Mouse (Mus musculus) myocyte (in vitro differentiated cells): ENCODE results near the gene Tspan33. TPM values are rescaled to one million over a fixed set of nuclear protein-coding genes. Genes with fewer than 3 reads are reported as not detected.

Source experiments
- H3K27me3 ChIP-seq: one replicate; pipeline ENCODE4 v1.6.1; 2011; ENCODE audit not compliant: control insufficient read depth, insufficient read depth, insufficient read length
- H3K36me3 ChIP-seq: one replicate; pipeline ENCODE4 v1.6.1; 2011; ENCODE audit not compliant: control insufficient read depth, insufficient read depth
- H3K4me2 ChIP-seq: one replicate; pipeline ENCODE4 v1.6.1; 2011; ENCODE audit warnings: low read depth, control low read depth
- H3K4me3 ChIP-seq: one replicate; pipeline ENCODE4 v1.5.1; 2011; ENCODE audit warnings: mild to moderate bottlenecking, control low read depth, moderate library complexity
- H3K79me2 ChIP-seq: one replicate; pipeline ENCODE4 v1.6.1; 2011; ENCODE audit not compliant: control insufficient read depth, insufficient read depth
- H3ac ChIP-seq: one replicate; pipeline ENCODE4 v1.6.1; 2011; ENCODE audit not compliant: control insufficient read depth, insufficient read length
- CEBPB ChIP-seq: IDR thresholded peaks from 2 replicates; pipeline ENCODE4 v1.6.1; 2011; ENCODE audit warnings: mild to moderate bottlenecking, moderate library complexity; ENCODE audit not compliant: poor library complexity, insufficient read depth, severe bottlenecking
- E2F4 ChIP-seq: IDR thresholded peaks from one replicate; pipeline ENCODE4 v1.6.1; 2011; ENCODE audit warnings: mild to moderate bottlenecking, control low read depth, moderate library complexity; ENCODE audit not compliant: insufficient read depth
- MAX ChIP-seq: IDR thresholded peaks from one replicate; pipeline ENCODE4 v1.6.1; 2011; ENCODE audit warnings: low read depth, mild to moderate bottlenecking, control low read depth
- MYOD1 ChIP-seq, 3 experiments: IDR thresholded peaks; one replicate each; pipeline ENCODE4 v1.6.1; 2011; ENCODE audit warnings: control low read depth in 2 of 3, low read depth in 2 of 3, mild to moderate bottlenecking in 2 of 3, moderate library complexity in 1 of 3; ENCODE audit not compliant: insufficient read length in 2 of 3, control insufficient read depth in 1 of 3
- MYOG ChIP-seq, 3 experiments: IDR thresholded peaks; one replicate each; pipeline ENCODE4 v1.6.1; 2011; ENCODE audit warnings: control low read depth in 2 of 3, low read depth in 2 of 3, mild to moderate bottlenecking in 2 of 3; ENCODE audit not compliant: insufficient read length in 2 of 3, control insufficient read depth in 1 of 3, insufficient read depth in 1 of 3
- POLR2A ChIP-seq: IDR thresholded peaks from one replicate; pipeline ENCODE4 v1.6.1; 2011; ENCODE audit warnings: low read depth, mild to moderate bottlenecking, control low read depth, moderate library complexity; ENCODE audit not compliant: insufficient read length
- POLR2AphosphoS2 ChIP-seq: IDR thresholded peaks from one replicate; pipeline ENCODE4 v1.6.1; 2011; ENCODE audit warnings: low read depth, control low read depth; ENCODE audit not compliant: insufficient read length
- REST ChIP-seq: IDR thresholded peaks from one replicate; pipeline ENCODE4 v1.6.1; 2011; ENCODE audit warnings: mild to moderate bottlenecking, control low read depth, moderate library complexity; ENCODE audit not compliant: insufficient read depth, insufficient read length
- SRF ChIP-seq: IDR thresholded peaks from one replicate; pipeline ENCODE4 v1.6.1; 2011; ENCODE audit warnings: low read depth; ENCODE audit not compliant: control insufficient read depth, insufficient read length
- TCF12 ChIP-seq: IDR thresholded peaks from one replicate; pipeline ENCODE4 v1.6.1; 2011; ENCODE audit warnings: mild to moderate bottlenecking, control low read depth; ENCODE audit not compliant: poor library complexity, insufficient read depth, severe bottlenecking
- TCF3 ChIP-seq: IDR thresholded peaks from one replicate; pipeline ENCODE4 v1.6.1; 2011; ENCODE audit warnings: low read depth, control low read depth; ENCODE audit not compliant: insufficient read length
- USF1 ChIP-seq: IDR thresholded peaks from one replicate; pipeline ENCODE4 v1.6.1; 2011; ENCODE audit warnings: low read depth, mild to moderate bottlenecking, control low read depth, moderate library complexity
- polyA plus RNA-seq: library from polyadenylated mRNA; unstranded; fragments of >200 nt; fragmentation: generic; extraction: Trizol; gene quantifications from one replicate; pipeline ENCODE4 v1.2.1, GENCODE M21; 2012; ENCODE audit warnings: missing spikeins

The Tspan33 gene
- polyA plus RNA-seq, 1 experiment, result 8.6 TPM

- H3K4me3 ChIP-seq, result peak within 1 kb of the TSS; percentile 59
- peaks cover 33% of the 10 kb centered on the region for H3K79me2 ChIP-seq
- H3ac ChIP-seq, result peak within 1 kb of the TSS; percentile 82
- H3K36me3 ChIP-seq, result no peaks in the 10 kb centered on the region
- TF ChIP-seq MYOD1 (IDR thresholded peaks at IDR 0.05; ENCODE audit: control insufficient read depth in 1 of 3, insufficient read length in 2 of 3, low read depth in 2 of 3) (no peak), E2F4 (no peak), POLR2A (peak; percentile 87), POLR2AphosphoS2 (peak; percentile 81)
- H3K4me2 ChIP-seq, result peak within 1 kb of the TSS; percentile 94
- H3K27me3 ChIP-seq, result no peaks in the 10 kb centered on the region
These were observed 41.3 kb downstream of the Tspan33 start, which contains the start of gene Smo for GRCm38 (mm10) chr6:29735336-29735688. TSS of gene Smo (plus strand) at chr6:29735503.

DNA sequence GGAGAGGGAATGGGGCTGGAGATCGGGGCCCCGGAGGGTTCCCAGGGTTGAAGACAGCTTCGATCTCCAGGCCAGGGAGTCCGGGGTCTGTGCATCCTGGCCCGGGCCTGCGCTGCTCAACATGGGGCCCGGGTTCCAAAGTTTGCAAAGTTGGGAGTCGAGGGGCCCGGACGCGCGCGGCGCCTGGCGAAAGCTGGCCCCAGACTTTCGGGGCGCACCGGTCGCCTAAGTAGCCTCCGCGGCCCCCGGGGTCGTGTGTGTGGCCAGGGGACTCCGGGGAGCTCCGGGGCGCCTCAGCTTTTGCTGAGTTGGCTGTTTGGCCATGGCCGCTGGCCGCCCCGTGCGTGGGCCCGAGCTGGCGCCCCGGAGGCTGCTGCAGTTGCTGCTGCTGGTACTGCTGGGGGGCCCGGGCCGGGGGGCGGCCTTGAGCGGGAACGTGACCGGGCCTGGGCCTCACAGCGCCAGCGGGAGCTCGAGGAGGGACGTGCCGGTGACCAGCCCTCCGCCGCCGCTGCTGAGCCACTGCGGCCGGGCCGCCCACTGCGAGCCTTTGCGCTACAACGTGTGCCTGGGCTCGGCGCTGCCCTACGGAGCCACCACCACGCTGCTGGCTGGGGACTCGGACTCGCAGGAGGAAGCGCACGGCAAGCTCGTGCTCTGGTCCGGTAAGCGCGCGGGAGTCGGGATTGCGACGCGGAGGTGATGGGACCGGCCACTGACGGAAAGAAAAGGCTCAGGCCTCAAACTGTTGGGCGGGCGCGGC lies 41.8 kb downstream of the Tspan33 start:
- Histone ChIP-seq H3ac (peak overlapping the region; percentile 82), H3K27me3 (no peaks in the 10 kb centered on the region), H3K79me2 (peaks cover 38% of the 10 kb centered on the region), H3K36me3 (no peaks in the 10 kb centered on the region), H3K4me2 (peak overlapping the region; percentile 94), H3K4me3 (peak overlapping the region; percentile 59)
- TF ChIP-seq CEBPB (no peak), TCF3 (no peak), REST (no peak), MYOG (IDR thresholded peaks at IDR 0.05; ENCODE audit: control insufficient read depth in 1 of 3, insufficient read depth in 1 of 3, insufficient read length in 2 of 3, low read depth in 2 of 3) (peak in 1 of 3 experiments; percentile 38), MYOD1 (IDR thresholded peaks at IDR 0.05; ENCODE audit: control insufficient read depth in 1 of 3, insufficient read length in 2 of 3, low read depth in 2 of 3) (no peak), USF1 (no peak), POLR2AphosphoS2 (peak; percentile 76), E2F4 (no peak), SRF (no peak), MAX (no peak), POLR2A (peak; percentile 81)

DNA sequence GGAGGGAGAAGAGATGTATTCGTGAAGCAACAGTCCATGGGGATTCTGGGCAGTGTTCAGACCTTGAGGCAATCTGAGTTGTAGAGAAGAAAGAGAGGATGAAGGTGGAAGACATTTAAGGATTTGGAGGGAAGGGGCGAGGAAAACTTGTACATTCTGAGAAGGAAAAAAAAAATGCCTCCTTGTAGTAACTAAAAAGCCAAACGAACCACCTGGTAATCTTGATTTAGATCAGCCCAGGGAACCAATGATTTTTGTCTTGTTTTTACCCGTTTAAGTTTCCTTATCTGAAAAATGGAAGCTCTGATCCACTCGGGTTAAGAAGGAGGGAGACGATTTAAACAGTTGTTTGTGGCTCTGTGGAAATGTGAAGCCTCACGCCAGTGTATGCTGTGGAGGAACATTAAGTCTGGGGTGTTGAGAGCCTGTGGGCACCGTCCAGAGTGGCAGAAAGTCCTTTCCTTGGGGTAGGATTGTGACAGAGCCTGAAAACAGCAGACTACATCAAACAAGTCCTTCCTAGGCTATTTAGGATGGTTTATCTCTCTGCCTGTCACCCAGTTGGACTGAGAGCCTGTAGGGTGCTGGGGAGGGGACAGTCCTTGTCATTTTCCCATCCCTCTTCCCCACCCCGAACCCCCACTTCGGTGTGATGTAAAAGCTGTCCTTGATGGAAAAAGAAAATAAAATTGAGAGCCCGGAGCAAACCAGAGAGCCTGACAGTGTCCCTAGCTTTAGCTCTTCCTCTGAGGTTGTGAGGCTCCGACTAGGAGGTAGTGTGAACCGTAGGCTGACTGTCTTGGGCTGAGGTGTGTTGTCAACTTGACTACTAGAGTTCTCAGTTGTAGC lies 42.8 kb downstream of the Tspan33 start:
- peak overlapping the region; percentile 59 for H3K4me3 ChIP-seq
- H3ac ChIP-seq, result peak overlapping the region; percentile 82
- TF ChIP-seq USF1 (no peak), CEBPB (no peak), MYOG (IDR thresholded peaks at IDR 0.05; ENCODE audit: control insufficient read depth in 1 of 3, insufficient read depth in 1 of 3, insufficient read length in 2 of 3, low read depth in 2 of 3) (no peak), MYOD1 (IDR thresholded peaks at IDR 0.05; ENCODE audit: control insufficient read depth in 1 of 3, insufficient read length in 2 of 3, low read depth in 2 of 3) (no peak), POLR2AphosphoS2 (no peak), TCF3 (no peak), E2F4 (no peak), SRF (no peak), REST (no peak), TCF12 (no peak), POLR2A (no peak), MAX (no peak)
- H3K36me3 ChIP-seq, result no peaks in the 10 kb centered on the region
- peaks cover 44% of the 10 kb centered on the region for H3K79me2 ChIP-seq
- H3K27me3 ChIP-seq, result no peaks in the 10 kb centered on the region
- H3K4me2 ChIP-seq, result peak overlapping the region; percentile 94

DNA sequence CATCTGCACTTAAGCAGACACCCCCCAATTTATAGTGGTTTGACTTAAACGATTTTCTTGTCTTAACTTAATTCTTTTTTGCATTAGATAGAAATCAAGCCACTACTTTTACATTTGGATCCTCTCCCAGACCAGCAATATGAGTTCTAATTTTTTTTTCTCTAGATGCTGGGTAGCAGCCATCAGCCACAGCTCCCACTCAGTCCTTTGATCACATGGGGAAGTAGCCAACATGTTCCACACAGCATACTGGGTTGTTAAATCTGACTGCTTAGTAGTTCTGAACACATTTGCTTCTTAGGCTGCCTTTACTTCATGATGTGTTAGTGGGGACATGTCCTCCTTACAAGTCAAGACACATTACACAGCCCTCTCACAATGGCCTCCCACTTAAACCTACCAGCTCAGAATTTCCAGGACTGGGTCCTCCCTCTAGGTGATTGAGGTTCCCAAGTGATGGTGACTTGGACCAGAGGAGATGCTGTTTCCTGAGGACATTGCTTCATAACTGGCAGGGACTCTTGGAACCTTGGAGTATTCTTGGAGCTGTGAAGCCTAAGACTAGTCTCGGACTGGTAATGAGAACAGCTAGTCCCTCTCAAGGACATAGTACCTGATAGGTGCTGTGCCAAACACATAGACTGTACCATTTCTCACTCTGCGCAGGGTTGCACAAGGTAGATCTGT lies 57.6 kb downstream of the Tspan33 start:
- H3K27me3 ChIP-seq, result no peaks in the 10 kb centered on the region
- H3K4me2 ChIP-seq, result no peak overlapping the region
- H3K36me3 ChIP-seq, result peaks cover 8% of the 10 kb centered on the region
- TF ChIP-seq POLR2A, result no peak
- H3ac ChIP-seq, result no peak overlapping the region
- H3K79me2 ChIP-seq, result no peaks in the 10 kb centered on the region
- H3K4me3 ChIP-seq, result no peak overlapping the region

DNA sequence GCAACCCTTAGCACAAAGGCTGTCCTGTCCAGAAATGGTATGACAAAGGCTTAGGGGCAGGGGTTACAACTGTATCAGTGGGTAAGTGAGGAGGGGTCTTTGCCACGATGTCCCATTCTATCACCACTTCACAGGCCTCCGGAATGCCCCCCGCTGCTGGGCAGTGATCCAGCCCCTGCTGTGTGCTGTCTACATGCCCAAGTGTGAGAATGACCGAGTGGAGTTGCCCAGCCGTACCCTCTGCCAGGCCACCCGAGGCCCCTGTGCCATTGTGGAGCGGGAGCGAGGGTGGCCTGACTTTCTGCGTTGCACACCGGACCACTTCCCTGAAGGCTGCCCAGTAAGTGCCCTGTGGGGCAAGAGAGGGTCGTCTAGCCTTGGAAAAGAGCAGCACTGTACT lies 59.3 kb downstream of the Tspan33 start:
- H3K36me3 ChIP-seq, result peaks cover 8% of the 10 kb centered on the region

More for the DNA sequence above, 59.3 kb downstream of the Tspan33 start:
- Histone ChIP-seq H3K27me3 (no peaks in the 10 kb centered on the region), H3ac (no peak overlapping the region), H3K79me2 (no peaks in the 10 kb centered on the region), H3K4me3 (no peak overlapping the region), H3K4me2 (no peak overlapping the region)
- TF ChIP-seq TCF3 (no peak), POLR2AphosphoS2 (no peak)
